Mouse (Mus musculus) cerebellum, adult 2 months (tissue): ENCODE measurements around the gene Drap1.

Experiments
- CTCF ChIP-seq: fragments of 200-500 bp; IDR thresholded peaks from 2 replicates; pipeline ENCODE4 v1.5.1; 2011; ENCODE audit warnings: low read depth, mild to moderate bottlenecking, control low read depth, low read length, moderate library complexity, borderline replicate concordance; ENCODE audit not compliant: insufficient read depth
- POLR2A ChIP-seq: fragments of 200-500 bp; IDR thresholded peaks from 2 replicates; pipeline ENCODE4 v1.6.1; 2011; ENCODE audit warnings: low read length, control low read depth, borderline replicate concordance; ENCODE audit not compliant: insufficient read depth

DNA sequence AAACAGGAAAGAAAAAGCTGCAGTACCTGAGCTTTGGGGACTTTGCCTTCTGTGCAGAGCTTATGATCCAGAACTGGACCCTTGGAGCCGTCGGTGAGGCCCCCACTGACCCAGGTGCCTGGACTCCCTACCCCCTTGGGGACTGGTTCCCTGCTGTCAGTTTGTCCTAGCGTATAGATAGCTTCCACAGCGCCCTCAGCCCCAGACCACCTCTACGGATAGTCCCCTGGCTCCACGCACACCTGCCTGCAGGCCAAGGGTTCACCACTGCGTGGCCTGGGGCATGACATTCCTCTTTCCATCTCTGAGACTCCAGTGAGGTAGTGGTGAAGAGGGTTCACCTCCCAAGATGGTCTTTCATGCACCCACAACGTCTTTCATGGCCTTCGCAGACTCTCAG lies 38.4 kb upstream of the Drap1 start:
- TF ChIP-seq CTCF (no peak), POLR2A (no peak)
